Mouse (Mus musculus) T-helper 1 cell (primary cell): ENCODE results near the gene Rbp4.

Source experiments
- in situ Hi-C: fragments of 300-600 bp; cut with MboI, MseI; formaldehyde crosslinking; loops from one replicate; pipeline ENCODE4 v1.15.1; 2025; ENCODE audit warnings: high pct_unique_total_duplicates

The Rbp4 gene

GRCm38 (mm10) chr19:38125219-38125610, at the start of gene Rbp4:
TSS of gene Rbp4 (minus strand) at chr19:38125281.
- in situ Hi-C loops, result no loop called here

GRCm38 (mm10) chr19:38164633-38165032, 39.6 kb upstream of the Rbp4 start:
- in situ Hi-C loops, result no loop called here

GRCm38 (mm10) chr19:38161648-38162354, 36.7 kb upstream of the Rbp4 start:
- in situ Hi-C loops, result no loop called here

- in situ Hi-C loops, result loop anchor here (10.0 kb wide), 1 partner anchor 1881 kb away; no protein-coding TSS in a partner anchor
Measured at GRCm38 (mm10) chr19:38156243-38156642, 31.2 kb upstream of the Rbp4 start.

GRCm38 (mm10) chr19:38143540-38144271, 18.6 kb upstream of the Rbp4 start:
- in situ Hi-C loops, result no loop called here

GRCm38 (mm10) chr19:38134806-38135205, 9.7 kb upstream of the Rbp4 start:
- in situ Hi-C loops, result no loop called here

- in situ Hi-C loops, result no loop called here
Measured at GRCm38 (mm10) chr19:38133986-38134385, 8.9 kb upstream of the Rbp4 start.

- in situ Hi-C loops, result no loop called here
Measured at GRCm38 (mm10) chr19:38132481-38132880, 7.4 kb upstream of the Rbp4 start, which contains the start of gene Pde6c. TSS of gene Pde6c (plus strand) at chr19:38132781.

GRCm38 (mm10) chr19:38126656-38127055, 1.6 kb upstream of the Rbp4 start:
- in situ Hi-C loops, result no loop called here

- in situ Hi-C loops, result no loop called here
Measured at GRCm38 (mm10) chr19:38124401-38125218, 471 bp downstream of the Rbp4 start.

- in situ Hi-C loops, result no loop called here
Measured at GRCm38 (mm10) chr19:38123921-38124320, 1.2 kb downstream of the Rbp4 start.

GRCm38 (mm10) chr19:38120123-38120760, 4.8 kb downstream of the Rbp4 start:
- in situ Hi-C loops, result no loop called here

GRCm38 (mm10) chr19:38114834-38115491, 10.1 kb downstream of the Rbp4 start:
- in situ Hi-C loops, result no loop called here

- in situ Hi-C loops, result no loop called here
Measured at GRCm38 (mm10) chr19:38112575-38112974, 12.5 kb downstream of the Rbp4 start.

- in situ Hi-C loops, result no loop called here
Measured at GRCm38 (mm10) chr19:38111056-38111455, 14.0 kb downstream of the Rbp4 start.

GRCm38 (mm10) chr19:38109506-38110242, 15.4 kb downstream of the Rbp4 start:
- in situ Hi-C loops, result no loop called here

- in situ Hi-C loops, result no loop called here
Measured at GRCm38 (mm10) chr19:38107871-38108270, 17.2 kb downstream of the Rbp4 start.

- in situ Hi-C loops, result no loop called here
Measured at GRCm38 (mm10) chr19:38096858-38097758, 28.0 kb downstream of the Rbp4 start, which contains the start of gene Ffar4. TSS of gene Ffar4 (plus strand) at chr19:38097071.

GRCm38 (mm10) chr19:38096231-38096630, 28.9 kb downstream of the Rbp4 start:
- in situ Hi-C loops, result no loop called here
